In the genomic region with DNA sequence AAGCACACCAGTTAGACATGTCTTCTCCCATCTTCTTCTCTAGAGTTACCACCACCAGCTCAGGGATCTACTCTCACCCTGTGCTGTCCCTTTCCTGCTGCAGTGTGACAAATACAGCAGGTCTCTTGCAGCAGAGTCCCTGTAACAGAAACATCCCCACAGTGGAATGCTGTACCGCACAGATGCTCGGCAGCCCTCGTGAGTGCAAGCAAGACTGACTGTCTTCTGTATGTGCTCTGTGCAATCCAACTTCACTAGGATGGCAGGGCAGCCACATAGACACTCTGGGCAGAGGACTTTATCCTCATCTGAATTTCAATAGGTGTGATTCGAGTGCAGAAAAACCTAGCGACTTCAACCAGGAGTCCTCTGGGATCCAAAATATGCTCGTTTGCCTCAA, we compare ENCODE assay signal across 16 mouse cellular contexts.
"Had no signal": no experiment of that assay in that cellular context is flagged by ENCODE, and none has a peak within 500 bp of the region (broad histone marks: within the 10 kb centered on the region; RNA-seq: fewer than 3 reads in every experiment).

No protein-coding gene starts in this region.

- ATAC-seq: lung, postnatal 0 days had no signal

- H3K9ac ChIP-seq: kidney, embryonic 15.5 days; liver, embryonic 13.5 days; lung, embryonic 14.5 days; neural tube, embryonic 12.5 days had no signal

- H3K36me3 ChIP-seq: kidney, embryonic 15.5 days; liver, embryonic 13.5 days; neural tube, embryonic 12.5 days had no signal

- DNase-seq: kidney, adult 8-10 months; kidney, postnatal 10 days; kidney, postnatal 36 days; layer of hippocampus, postnatal 36 days; liver, embryonic 13.5 days; lung, embryonic 14.5 days; midbrain, embryonic 14.5 days; thymus, adult 18-20 months; thymus, postnatal 36 days had no signal

- H3K4me2 ChIP-seq: kidney, embryonic 15.5 days; liver, embryonic 13.5 days; lung, embryonic 14.5 days; midbrain, embryonic 11.5 days; neural tube, embryonic 12.5 days had no signal

- H3K9me3 ChIP-seq: kidney, embryonic 15.5 days; megakaryocyte, embryonic 14.5 days; neural tube, embryonic 12.5 days had no signal

- H3K27ac ChIP-seq: kidney, embryonic 15.5 days; left cerebral cortex, adult 2 months; liver, embryonic 13.5 days; macrophage; neural tube, embryonic 12.5 days had no signal

- H3K27me3 ChIP-seq: liver, embryonic 13.5 days; megakaryocyte, embryonic 14.5 days; neural tube, embryonic 12.5 days had no signal

- H3K4me3 ChIP-seq: kidney, embryonic 15.5 days; left cerebral cortex, adult 2 months; liver, embryonic 13.5 days; megakaryocyte, embryonic 14.5 days; neural tube, embryonic 12.5 days had no signal

- H3K4me1 ChIP-seq: liver, embryonic 13.5 days; megakaryocyte, embryonic 14.5 days; neural tube, embryonic 12.5 days had no signal
